Mouse (Mus musculus): ENCODE measurements around the gene Pitpnb. TPM values are rescaled to one million over a fixed set of nuclear protein-coding genes. Genes with fewer than 3 reads are reported as not detected.

Pitpnb gene
- total RNA-seq, 2 experiments from 2014 or later, result 86.4 to 91.3 TPM

DNA sequence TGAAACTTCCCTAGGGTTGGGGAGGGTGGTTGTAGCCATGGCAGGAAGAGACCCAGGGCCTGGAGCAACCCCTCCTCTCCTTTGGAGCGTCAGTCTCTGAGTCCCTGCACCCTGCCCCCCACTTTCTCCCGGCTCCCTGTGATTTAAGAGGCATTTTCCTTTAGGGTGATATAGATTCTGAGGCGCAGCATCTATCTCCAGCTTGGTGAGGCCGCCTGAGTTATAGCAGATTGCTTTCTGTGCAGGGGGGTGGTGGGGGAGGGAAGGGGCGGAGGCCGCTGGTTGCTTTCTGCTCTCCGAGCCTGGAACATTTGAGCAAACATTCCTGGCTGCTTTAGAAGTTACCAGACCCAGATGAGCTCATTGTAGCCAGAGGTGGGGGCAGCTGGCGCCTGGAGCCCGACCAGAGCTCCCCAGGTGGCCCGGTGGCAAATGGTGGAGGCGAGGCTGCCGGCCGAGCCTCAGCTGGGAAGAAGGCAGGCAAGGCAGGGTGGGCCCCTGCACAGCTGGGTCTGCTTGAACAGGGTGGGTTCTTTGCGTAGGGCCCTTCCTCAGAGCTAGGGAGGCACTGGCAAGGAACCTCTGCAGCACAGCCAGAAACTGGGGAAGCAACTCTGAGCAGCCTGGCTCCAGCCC is 78.0 kb downstream of the Pitpnb start:
- no peak for TF ChIP-seq CTCF (IDR thresholded peaks at IDR 0.05)
- Histone ChIP-seq H3K4me3 (no peak overlapping the region), H3K27ac (no peak overlapping the region)
- intact Hi-C loops (cut with DNase I), result no loop called here
- DNase-seq (ENCODE audit: extremely low spot score in 1 of 2, low spot score in 2 of 2), result no peak

DNA sequence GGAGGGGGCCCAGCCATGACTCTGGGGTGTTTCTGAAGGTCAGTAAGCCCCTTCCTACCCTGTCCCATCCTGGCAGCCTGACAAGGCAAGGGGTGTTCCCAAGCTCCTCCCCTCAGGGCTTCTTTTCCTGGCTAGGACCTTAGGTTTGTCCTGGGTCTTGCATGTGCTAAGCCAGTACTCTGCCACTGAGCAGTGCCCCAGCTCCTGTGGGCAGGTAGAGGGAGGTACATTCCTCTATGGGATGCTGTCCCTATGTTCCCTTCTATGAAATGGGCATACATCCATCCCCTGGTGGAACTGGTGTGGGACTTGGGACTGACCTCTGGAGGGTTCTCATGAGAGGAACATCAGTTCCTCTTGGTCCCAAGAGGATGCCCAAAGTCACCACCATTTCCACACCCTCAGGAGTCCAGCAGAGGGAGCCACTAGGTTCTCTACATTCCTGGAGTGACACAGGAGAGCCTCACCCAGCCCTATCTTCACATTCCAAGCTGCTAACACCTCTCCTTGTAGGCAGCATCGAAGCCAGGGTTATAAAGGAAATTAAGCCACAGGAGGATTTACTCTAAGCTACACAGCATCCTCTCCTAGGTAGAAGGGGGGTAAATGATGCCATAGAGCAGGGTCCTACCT is 79.0 kb downstream of the Pitpnb start:
- Histone ChIP-seq H3K4me3 (no peak overlapping the region), H3K27ac (no peak overlapping the region)
- DNase-seq (ENCODE audit: extremely low spot score in 1 of 2, low spot score in 2 of 2), result no peak
- TF ChIP-seq CTCF (IDR thresholded peaks at IDR 0.05), result peak; percentile 61
- intact Hi-C loops (cut with DNase I), result loop anchor here (10.0 kb wide), 1 partner anchor 775 kb away; no protein-coding TSS in a partner anchor

- no peak overlapping the region for H3K27ac ChIP-seq
- intact Hi-C loops (cut with DNase I), result loop anchor here (10.0 kb wide), 1 partner anchor 774 kb away; no protein-coding TSS in a partner anchor
- no peak for DNase-seq (ENCODE audit: extremely low spot score in 1 of 2, low spot score in 2 of 2)
- H3K4me3 ChIP-seq, result no peak overlapping the region
- TF ChIP-seq CTCF (IDR thresholded peaks at IDR 0.05), result no peak
Measured at GRCm38 (mm10) chr5:111410665-111411064, 80.1 kb downstream of the Pitpnb start.

GRCm38 (mm10) chr5:111414192-111414591 is 83.6 kb downstream of the Pitpnb start:
- peak; percentile 81 for TF ChIP-seq CTCF (IDR thresholded peaks at IDR 0.05)
- Histone ChIP-seq H3K27ac (no peak overlapping the region), H3K4me3 (no peak overlapping the region)
- intact Hi-C loops (cut with DNase I), result loop anchor here (1.0 to 10.0 kb wide), 4 partner anchors 268 to 796 kb away; no protein-coding TSS in a partner anchor
- DNase-seq (ENCODE audit: extremely low spot score in 1 of 2, low spot score in 2 of 2), result peak; percentile 82 to 83

- Histone ChIP-seq H3K4me3 (no peak overlapping the region), H3K27ac (no peak overlapping the region)
- no peak for TF ChIP-seq CTCF (IDR thresholded peaks at IDR 0.05)
- no peak for DNase-seq (ENCODE audit: extremely low spot score in 1 of 2, low spot score in 2 of 2)
- intact Hi-C loops (cut with DNase I), result loop anchor here (1.0 to 10.0 kb wide), 5 partner anchors 267 to 795 kb away; no protein-coding TSS in a partner anchor
Measured at GRCm38 (mm10) chr5:111414770-111415249, 84.2 kb downstream of the Pitpnb start.

DNA sequence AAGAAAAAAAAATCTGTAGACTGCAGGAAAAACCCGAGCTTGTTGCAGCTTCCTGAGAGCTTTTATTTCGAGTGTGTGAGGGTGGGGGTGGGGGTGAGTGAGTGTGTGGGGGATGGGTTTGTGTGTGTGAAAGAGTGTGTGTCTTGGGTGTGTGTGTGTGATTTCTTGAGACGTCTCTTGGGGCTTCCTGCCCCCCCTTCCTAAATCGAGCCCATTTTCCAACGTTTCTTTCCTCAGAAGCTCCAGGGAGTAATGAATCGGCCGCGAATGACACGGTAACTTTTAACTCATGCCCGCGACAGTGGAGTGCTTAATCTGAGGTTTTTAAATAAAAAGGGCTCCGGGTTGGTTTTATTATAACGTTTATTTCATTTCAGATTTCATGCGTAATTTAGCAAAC is 85.0 kb downstream of the Pitpnb start:
- intact Hi-C loops (cut with DNase I), result loop anchor here (5.0 to 10.0 kb wide), 2 partner anchors 337 to 769 kb away; no protein-coding TSS in a partner anchor
- no peak for TF ChIP-seq CTCF (IDR thresholded peaks at IDR 0.05)
- Histone ChIP-seq H3K27ac (no peak overlapping the region), H3K4me3 (no peak overlapping the region)
- no peak for DNase-seq (ENCODE audit: extremely low spot score in 1 of 2, low spot score in 2 of 2)

DNA sequence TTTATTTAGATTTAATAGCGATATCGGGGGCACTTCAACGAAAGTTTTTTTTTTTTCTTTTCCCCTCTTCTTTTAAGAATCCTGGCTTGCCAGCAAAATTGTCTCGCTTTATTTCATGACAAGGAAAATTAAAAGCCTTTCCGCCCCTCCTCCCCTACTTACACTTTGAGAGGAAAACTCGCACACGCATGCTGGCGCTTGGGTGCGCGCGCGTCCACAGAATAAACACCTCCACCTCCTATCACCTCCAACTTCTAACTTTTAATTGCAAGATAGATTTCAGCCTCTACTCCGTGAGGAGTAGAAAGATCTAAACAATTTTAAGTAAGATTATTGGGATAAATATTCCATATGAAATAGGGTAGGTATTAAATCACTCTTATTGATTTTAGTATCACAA is 85.5 kb downstream of the Pitpnb start:
- Histone ChIP-seq H3K4me3 (peak overlapping the region; percentile 89), H3K27ac (no peak overlapping the region)
- DNase-seq (ENCODE audit: extremely low spot score in 1 of 2, low spot score in 2 of 2), result no peak
- peak; percentile 2; the same call in 1 of the 2 replicates for TF ChIP-seq CTCF (IDR thresholded peaks at IDR 0.05)
- intact Hi-C loops (cut with DNase I), result loop anchor here (1.0 to 10.0 kb wide), 4 partner anchors 57 to 769 kb away; no protein-coding TSS in a partner anchor

- H3K27ac ChIP-seq, result peak within 1 kb of the TSS; percentile 90
- peak within 1 kb of the TSS; percentile 89 for H3K4me3 ChIP-seq
- DNase-seq (ENCODE audit: extremely low spot score in 1 of 2, low spot score in 2 of 2), result peak; percentile 86 to 91
- intact Hi-C loops (cut with DNase I), result loop anchor here (1.0 to 10.0 kb wide), 4 partner anchors 56 to 768 kb away; no protein-coding TSS in a partner anchor
- no peak; the same call in none of the 2 replicates for TF ChIP-seq CTCF (IDR thresholded peaks at IDR 0.05)
Measured at GRCm38 (mm10) chr5:111416591-111417374, 86.2 kb downstream of the Pitpnb start, which contains the start of gene Mn1. Gene Mn1, plus strand, starts transcription at chr5:111417362.

DNA sequence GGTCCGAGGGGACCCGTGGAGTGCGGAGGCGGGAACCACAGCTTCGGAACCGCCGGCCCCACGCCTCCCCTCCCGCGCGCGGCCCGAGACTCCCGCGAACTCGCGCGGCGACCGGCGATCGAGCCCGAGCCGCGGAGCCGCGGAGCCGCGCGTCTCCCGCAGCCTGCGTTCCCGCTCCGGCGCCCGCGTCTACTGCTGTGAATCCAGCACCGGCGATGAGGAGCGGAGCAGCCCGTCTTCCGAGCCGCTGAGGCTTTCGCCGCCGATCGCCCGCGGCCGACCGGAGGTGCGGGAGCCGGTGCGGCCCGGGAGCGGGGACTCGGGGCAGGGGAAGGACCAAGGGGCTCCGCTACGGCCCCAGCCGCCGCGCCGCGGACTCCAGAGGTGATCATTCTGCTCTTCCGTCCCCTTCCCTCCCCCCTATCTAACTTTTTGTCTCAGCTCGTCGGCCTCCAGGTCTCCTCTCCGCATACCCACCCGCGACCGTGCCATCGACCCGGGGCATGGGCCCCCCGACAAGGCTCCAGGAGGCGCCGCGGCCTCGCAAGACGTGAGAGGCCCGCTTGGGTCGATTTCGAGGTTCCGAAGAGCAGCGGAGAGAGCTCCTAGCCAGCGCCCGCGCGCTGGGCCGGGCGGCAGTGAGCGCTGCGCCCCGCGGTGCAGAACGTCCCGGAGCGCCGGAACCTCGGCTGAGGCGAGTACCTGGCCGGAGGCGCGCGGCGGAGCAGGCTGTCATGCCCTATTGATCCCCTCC is 87.0 kb downstream of the Pitpnb start:
- TF ChIP-seq CTCF (IDR thresholded peaks at IDR 0.05), result no peak
- Histone ChIP-seq H3K4me3 (peak overlapping the region; percentile 89), H3K27ac (peak overlapping the region; percentile 90)
- intact Hi-C loops (cut with DNase I), result loop anchor here (2.0 to 10.0 kb wide), 3 partner anchors 55 to 767 kb away; no protein-coding TSS in a partner anchor
- DNase-seq (ENCODE audit: extremely low spot score in 1 of 2, low spot score in 2 of 2), result peak in 1 of 2 experiments; percentile 43

DNA sequence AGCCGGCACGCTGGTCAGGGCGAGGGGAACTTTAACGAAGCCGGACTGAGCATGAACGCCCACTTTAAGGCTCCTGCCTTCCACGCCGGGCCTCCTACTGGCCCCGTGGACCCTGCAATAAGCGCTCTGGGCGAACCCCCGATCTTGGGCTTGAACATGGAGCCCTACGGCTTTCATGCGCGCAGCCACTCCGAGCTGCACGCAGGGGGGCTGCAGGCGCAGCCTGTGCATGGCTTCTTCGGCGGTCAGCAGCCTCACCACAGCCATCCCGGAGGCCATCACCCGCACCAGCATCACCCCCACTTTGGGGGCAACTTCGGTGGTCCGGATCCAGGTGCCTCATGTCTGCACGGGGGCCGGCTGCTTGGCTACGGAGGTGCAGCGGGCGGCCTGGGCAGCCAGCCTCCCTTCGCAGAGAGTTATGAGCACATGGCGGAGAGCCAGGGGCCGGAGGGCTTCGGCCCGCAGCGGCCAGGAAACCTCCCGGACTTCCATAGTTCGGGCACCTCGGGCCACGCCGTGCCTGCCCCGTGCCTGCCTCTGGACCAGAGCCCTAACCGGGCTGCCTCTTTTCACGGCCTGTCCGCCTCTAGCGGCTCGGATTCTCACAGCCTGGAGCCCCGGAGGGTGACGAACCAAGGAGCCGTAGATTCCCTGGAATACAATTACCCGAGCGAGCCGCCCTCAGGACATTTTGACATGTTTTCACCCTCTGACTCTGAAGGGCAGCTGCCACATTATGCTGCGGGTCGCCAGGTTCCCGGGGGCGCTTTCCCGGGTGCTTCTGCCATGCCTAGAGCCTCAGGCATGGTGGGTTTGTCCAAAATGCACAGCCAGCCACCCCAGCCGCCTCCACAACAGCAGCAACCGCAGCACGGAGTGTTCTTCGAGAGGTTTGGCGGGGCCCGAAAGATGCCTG is 87.9 kb downstream of the Pitpnb start:
- peak overlapping the region; percentile 90 for H3K27ac ChIP-seq
- no peak for TF ChIP-seq CTCF (IDR thresholded peaks at IDR 0.05)
- DNase-seq (ENCODE audit: extremely low spot score in 1 of 2, low spot score in 2 of 2), result peak in 1 of 2 experiments; percentile 30
- intact Hi-C loops (cut with DNase I), result loop anchor here (5.0 to 10.0 kb wide), 2 partner anchors 334 to 766 kb away; no protein-coding TSS in a partner anchor
- peak overlapping the region; percentile 89 for H3K4me3 ChIP-seq
